Mouse (Mus musculus): ENCODE measurements at regions not wholly inside any gene's neighbourhood (a gene's known extent, or its start where the extent isn't known, plus 50 kb on each side); places are given as distances from the start of the nearest gene placed in this dataset.

DNA sequence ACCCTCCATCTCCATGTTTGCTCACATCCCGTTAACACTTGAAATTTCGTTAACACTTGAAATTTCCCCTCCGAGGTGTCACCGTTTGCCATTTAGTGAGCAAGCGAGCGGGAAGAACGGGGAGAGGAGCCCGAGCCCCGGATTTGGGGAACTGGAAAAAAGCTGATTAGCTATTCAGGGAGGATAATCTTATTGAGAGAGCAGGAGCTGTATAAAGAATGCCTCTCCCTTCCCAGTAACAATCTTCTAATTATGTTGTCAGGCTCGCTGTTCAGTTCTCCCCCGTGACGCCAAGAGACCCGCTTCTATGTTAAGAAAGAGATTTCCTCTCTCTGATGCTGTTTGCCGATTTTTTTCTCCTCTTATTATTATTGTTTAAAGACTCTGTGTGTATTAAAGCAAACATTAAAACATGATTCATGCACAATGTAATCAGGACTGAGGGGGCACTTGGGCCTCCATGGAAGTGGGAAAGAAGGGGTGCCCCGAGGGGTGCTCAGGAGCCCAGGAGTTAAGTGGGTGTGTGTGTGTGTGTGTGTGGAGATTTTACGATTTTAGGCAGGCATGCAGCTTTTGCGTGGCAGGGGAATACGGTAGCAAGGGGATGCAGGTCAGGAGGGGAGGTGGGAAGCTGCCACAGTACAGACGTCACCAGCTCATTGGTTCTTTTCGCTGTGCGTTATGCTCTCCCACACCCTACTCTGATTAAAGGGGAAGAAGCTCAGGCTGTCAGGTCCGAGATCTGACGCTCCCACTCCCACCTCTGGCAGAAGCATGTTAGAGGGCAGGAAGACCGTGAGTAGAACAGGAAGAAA is 64.2 kb upstream of the A230072I06Rik start:
- no peak for DNase-seq (ENCODE audit: extremely low read depth, low read depth, low spot score)

DNA sequence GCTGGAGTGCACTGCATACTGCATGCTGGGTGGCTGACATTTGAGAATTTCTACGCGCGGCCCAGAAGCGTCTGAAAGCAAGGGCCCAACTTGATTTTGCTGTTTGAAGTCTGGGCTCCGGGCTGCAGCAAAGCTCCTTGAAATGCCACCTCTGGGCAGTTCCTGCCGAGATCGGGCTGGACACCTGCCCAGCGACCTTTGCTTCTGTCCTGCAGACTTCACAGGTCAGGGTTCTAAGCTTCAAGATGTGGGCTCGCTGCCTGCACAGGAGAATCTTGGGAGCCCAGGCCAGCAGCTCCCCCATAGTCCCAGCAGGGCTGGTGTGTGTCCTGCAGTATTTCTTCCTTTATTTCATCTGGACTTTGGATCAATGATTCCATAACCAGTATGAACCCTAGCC is 57.1 kb upstream of the A230072I06Rik start:
- DNase-seq (ENCODE audit: extremely low read depth, low read depth, low spot score): no peak

DNA sequence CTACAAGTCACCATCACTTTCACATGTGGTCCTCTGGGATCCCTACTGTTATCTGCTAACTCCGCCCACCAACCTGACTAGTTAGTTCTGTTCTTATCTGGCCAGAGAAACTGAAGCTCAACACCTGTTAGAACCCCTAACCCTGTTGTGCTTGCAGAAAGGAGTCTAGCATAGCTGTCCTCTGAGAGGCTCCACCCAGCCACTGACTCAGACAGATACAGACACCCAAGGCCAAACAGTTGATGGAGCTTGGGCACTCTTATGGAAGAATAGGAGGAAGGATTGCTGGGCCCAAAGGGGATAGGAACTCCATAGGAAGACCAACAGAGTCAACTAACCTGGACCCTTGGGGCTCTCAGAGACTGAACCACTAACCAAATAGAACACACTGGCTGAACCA is 55.2 kb upstream of the A230072I06Rik start:
- no peak for DNase-seq (ENCODE audit: extremely low read depth, low read depth, low spot score)
